Mouse (Mus musculus): ENCODE results near the gene Rhobtb3.

The Rhobtb3 gene

GRCm38 (mm10) chr13:75943189-75944043 is at the start of gene Rhobtb3:
Gene Rhobtb3, minus strand, starts transcription at chr13:75943925.
- CTCF ChIA-PET, result no interaction called here

- CTCF ChIA-PET, result interaction anchor here (0.6 to 0.8 kb wide), 2 partner anchors 64 to 366 kb away, joined by 3 read pairs; no protein-coding TSS in a partner anchor
These were observed 48.7 kb upstream of the Rhobtb3 start for GRCm38 (mm10) chr13:75992169-75993028.

GRCm38 (mm10) chr13:75988096-75988495 is 44.4 kb upstream of the Rhobtb3 start:
- CTCF ChIA-PET, result interaction anchor here (0.6 kb wide), 1 partner anchor 32 kb away, joined by 13 read pairs; no protein-coding TSS in a partner anchor

GRCm38 (mm10) chr13:75981901-75982300 is 38.2 kb upstream of the Rhobtb3 start:
- CTCF ChIA-PET, result interaction anchor here (0.6 to 0.7 kb wide), 3 partner anchors 39 to 198 kb away, joined by 3 to 11 read pairs (median 6); no protein-coding TSS in a partner anchor

GRCm38 (mm10) chr13:75976649-75977048 is 32.9 kb upstream of the Rhobtb3 start:
- CTCF ChIA-PET, result no interaction called here

- CTCF ChIA-PET, result no interaction called here
These were observed 32.5 kb upstream of the Rhobtb3 start for GRCm38 (mm10) chr13:75976218-75976617.

- CTCF ChIA-PET, result no interaction called here
These were observed 31.9 kb upstream of the Rhobtb3 start for GRCm38 (mm10) chr13:75975629-75976028.

GRCm38 (mm10) chr13:75974481-75974880 is 30.8 kb upstream of the Rhobtb3 start:
- CTCF ChIA-PET, result no interaction called here

GRCm38 (mm10) chr13:75966850-75967249 is 23.1 kb upstream of the Rhobtb3 start, which contains the start of gene Spata9:
Gene Spata9, plus strand, starts transcription at chr13:75967150.
- CTCF ChIA-PET, result no interaction called here

- CTCF ChIA-PET, result no interaction called here
These were observed 11.8 kb upstream of the Rhobtb3 start for GRCm38 (mm10) chr13:75955357-75955992.

- CTCF ChIA-PET, result no interaction called here
These were observed 6.6 kb upstream of the Rhobtb3 start for GRCm38 (mm10) chr13:75950295-75950694.

- CTCF ChIA-PET, result interaction anchor here (0.6 kb wide), 1 partner anchor 188 kb away, joined by 4 read pairs; no protein-coding TSS in a partner anchor
These were observed 507 bp upstream of the Rhobtb3 start for GRCm38 (mm10) chr13:75944044-75944820.

- CTCF ChIA-PET, result no interaction called here
These were observed 994 bp downstream of the Rhobtb3 start for GRCm38 (mm10) chr13:75942731-75943130.

GRCm38 (mm10) chr13:75941518-75942295 is 2.0 kb downstream of the Rhobtb3 start:
- CTCF ChIA-PET, result interaction anchor here (0.7 kb wide), 1 partner anchor 50 kb away, joined by 4 read pairs; no protein-coding TSS in a partner anchor

GRCm38 (mm10) chr13:75940791-75941517 is 2.8 kb downstream of the Rhobtb3 start:
- CTCF ChIA-PET, result interaction anchor here (0.7 kb wide), 1 partner anchor 50 kb away, joined by 4 read pairs; no protein-coding TSS in a partner anchor

- CTCF ChIA-PET, result no interaction called here
These were observed 4.9 kb downstream of the Rhobtb3 start for GRCm38 (mm10) chr13:75938866-75939265.

- CTCF ChIA-PET, result no interaction called here
These were observed 10.4 kb downstream of the Rhobtb3 start for GRCm38 (mm10) chr13:75933287-75933686.

GRCm38 (mm10) chr13:75931073-75931472 is 12.7 kb downstream of the Rhobtb3 start:
- CTCF ChIA-PET, result no interaction called here

GRCm38 (mm10) chr13:75930660-75931059 is 13.1 kb downstream of the Rhobtb3 start:
- CTCF ChIA-PET, result no interaction called here
